Mouse (Mus musculus): ENCODE results near the gene Ptprm. TPM values are rescaled to one million over a fixed set of nuclear protein-coding genes. Genes with fewer than 3 reads are reported as not detected.

The Ptprm gene
- polyA plus RNA-seq, 1 experiment, result 4.4 TPM

DNA sequence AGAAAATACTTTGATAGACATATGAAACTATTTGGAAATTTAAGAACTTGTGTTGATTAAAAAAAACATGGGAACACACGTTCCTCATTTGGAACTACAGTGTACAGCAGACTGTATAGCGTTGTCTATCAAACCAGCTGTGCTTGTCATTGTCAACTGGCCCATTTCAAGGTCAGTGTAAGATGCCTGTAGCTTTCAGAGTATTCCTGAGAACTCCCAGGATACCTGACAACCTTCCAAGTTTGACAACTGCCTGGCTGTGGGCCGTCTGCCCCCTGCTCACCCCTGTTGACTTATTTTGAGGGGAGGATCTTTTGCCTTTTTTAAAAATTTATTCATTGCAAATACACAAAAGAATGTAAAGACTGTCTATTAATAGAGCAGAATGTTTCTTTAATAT, 45.8 kb downstream of the Ptprm start:
- 90% methylated on average over 3 of the region's 3 CpGs for WGBS
- DNase-seq, result no peak
- no peaks in the 10 kb centered on the region for H3K36me3 ChIP-seq (ENCODE audit: control insufficient read depth, insufficient read depth, low read length)
- H3K4me3 ChIP-seq (ENCODE audit: control insufficient read depth, insufficient read depth, low read length), result no peak overlapping the region
- TF ChIP-seq CTCF (IDR thresholded peaks at IDR 0.05; ENCODE audit: borderline replicate concordance, control insufficient read depth, extremely low read depth, insufficient read depth, low read length, poor library complexity), result no peak
- no peaks in the 10 kb centered on the region for H3K27me3 ChIP-seq (ENCODE audit: control insufficient read depth, insufficient read depth, low read length)
- H3K4me1 ChIP-seq (replicated peaks; ENCODE audit: control insufficient read depth, insufficient read depth, low read length), result no peaks in the 10 kb centered on the region
- no peak overlapping the region for H3K27ac ChIP-seq (ENCODE audit: control insufficient read depth, insufficient read depth, low read length)

DNA sequence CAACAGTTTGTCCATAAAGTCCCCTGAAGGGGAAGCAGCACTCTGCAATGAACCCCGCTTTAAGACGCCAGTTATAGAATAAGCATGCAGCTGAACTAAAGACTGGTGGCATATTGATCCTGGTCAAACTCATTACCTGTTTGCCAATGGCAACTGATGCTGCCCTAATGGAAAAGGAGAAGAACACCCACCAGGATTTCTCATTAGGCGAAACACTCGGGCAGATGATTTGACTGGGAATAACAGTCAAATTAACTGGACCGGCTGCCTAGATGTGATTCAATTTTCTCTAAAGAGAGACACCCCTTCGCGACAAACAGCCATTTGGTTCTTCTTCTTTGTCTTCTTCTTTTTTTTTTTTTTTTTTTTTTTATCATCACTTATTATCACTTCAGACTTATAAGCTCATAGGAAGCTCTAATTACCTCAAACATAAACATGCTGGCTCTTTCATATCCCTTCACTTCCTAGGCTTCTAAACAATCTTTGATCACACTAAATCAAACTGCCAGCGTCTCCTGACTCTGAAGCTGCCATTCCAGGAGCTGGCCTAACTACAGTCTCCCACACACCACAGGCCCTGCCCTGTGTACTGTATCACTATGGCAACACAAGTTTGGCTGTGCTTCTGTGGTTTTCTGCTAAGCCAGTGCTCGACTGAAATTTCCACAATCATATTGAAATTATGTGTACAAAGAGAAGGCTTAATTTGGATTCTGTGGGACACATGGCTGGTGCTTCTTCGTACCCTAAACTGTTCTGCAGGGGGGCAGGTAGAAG, 48.0 kb downstream of the Ptprm start:
- WGBS, result 79% methylated on average over 10 of the region's 10 CpGs
- no peak overlapping the region for H3K27ac ChIP-seq (ENCODE audit: control insufficient read depth, insufficient read depth, low read length)
- TF ChIP-seq POLR2A (IDR thresholded peaks at IDR 0.05; ENCODE audit: control insufficient read depth, extremely low read depth, insufficient read depth, low read length, poor library complexity) (no peak), CTCF (IDR thresholded peaks at IDR 0.05; ENCODE audit: borderline replicate concordance, control insufficient read depth, extremely low read depth, insufficient read depth, low read length, poor library complexity) (no peak)
- no peaks in the 10 kb centered on the region for H3K27me3 ChIP-seq (ENCODE audit: control insufficient read depth, insufficient read depth, low read length)
- DNase-seq, result no peak
- no peaks in the 10 kb centered on the region for H3K36me3 ChIP-seq (ENCODE audit: control insufficient read depth, insufficient read depth, low read length)
- no peak overlapping the region for H3K4me3 ChIP-seq (ENCODE audit: control insufficient read depth, insufficient read depth, low read length)
- H3K4me1 ChIP-seq (replicated peaks; ENCODE audit: control insufficient read depth, insufficient read depth, low read length), result no peaks in the 10 kb centered on the region

DNA sequence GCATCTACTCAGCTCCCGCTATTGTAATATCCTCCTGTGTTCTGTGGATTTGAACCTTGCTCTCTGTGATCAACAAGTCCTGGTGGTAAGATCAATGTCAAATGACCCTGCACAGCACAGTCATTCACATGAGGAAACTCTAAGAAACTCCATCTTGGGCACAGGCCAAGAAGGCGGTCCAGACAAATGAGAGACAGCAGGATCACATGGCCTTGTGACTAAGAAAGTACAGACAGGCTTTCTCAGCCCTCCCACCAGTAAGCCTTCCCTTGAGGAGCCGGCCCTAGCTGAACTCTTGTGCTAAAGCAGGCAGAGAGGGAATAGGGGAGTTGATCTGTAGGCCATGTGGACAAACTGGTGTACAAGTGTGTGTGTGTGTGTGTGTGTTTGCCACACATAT, 49.4 kb downstream of the Ptprm start:
- Histone ChIP-seq H3K27ac (ENCODE audit: control insufficient read depth, insufficient read depth, low read length) (no peak overlapping the region), H3K36me3 (ENCODE audit: control insufficient read depth, insufficient read depth, low read length) (no peaks in the 10 kb centered on the region), H3K27me3 (ENCODE audit: control insufficient read depth, insufficient read depth, low read length) (no peaks in the 10 kb centered on the region), H3K4me3 (ENCODE audit: control insufficient read depth, insufficient read depth, low read length) (no peak overlapping the region), H3K4me1 (replicated peaks; ENCODE audit: control insufficient read depth, insufficient read depth, low read length) (no peaks in the 10 kb centered on the region)
- WGBS, result 84% methylated on average over 3 of the region's 3 CpGs
- DNase-seq, result no peak
- no peak for TF ChIP-seq POLR2A (IDR thresholded peaks at IDR 0.05; ENCODE audit: control insufficient read depth, extremely low read depth, insufficient read depth, low read length, poor library complexity)
- TF ChIP-seq CTCF (IDR thresholded peaks at IDR 0.05; ENCODE audit: borderline replicate concordance, control insufficient read depth, extremely low read depth, insufficient read depth, low read length, poor library complexity), result no peak

DNA sequence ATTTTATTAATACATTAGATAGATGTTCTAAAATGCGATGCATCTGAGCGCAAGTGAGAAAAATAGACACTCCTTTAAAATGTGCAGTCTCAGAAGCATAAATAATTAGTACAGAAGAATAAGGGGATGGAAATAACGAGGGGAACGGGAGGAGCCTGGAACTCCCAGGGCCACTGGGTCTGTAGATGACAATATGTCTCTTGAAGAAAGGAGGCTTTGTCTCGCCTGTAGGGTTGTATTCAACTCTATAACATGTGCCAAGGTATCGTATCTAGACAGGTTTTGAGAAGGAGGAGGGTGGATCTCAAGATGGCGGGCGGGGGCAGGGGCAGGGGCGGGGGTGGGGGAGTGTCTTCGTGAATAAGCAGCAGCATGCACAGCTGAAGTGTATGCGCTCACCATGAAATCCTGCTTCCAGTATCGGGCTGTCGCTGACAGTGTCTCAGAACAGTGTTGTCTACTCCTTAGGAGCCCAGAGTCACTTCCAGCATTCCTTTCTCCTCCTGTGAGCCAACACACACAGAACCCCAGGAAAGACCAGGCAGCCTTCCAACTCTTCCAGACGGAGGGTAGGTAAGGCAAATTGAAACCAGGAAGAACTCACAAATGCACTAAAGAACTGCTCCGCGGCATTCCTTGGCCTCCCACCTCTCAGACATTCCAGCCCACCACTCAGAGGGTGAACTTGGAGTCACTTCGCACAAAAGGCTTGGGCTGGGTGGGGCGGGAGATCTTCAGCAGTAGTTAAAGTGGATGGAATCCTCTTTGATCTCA, 50.7 kb downstream of the Ptprm start:
- no peak overlapping the region for H3K4me3 ChIP-seq (ENCODE audit: control insufficient read depth, insufficient read depth, low read length)

DNA sequence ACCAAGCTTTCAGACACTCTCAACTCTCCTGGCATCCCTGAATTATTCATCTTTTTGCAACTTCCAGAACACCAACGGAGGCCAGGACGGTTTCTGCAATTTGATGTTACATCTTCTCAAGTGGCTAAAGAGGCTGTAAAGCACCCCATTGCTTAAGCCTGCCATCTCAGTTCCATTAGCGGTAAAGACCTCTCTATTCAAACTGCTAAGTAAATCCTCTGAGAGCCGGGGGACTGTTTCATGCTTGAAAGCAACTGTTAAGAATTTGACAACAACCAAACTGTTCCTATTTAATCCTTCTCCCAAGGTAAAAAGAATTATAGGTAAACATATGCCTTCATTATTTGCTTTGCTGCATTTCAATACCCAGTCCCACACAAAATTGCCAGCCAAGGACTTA, 51.7 kb downstream of the Ptprm start:
- no peak overlapping the region for H3K27ac ChIP-seq (ENCODE audit: control insufficient read depth, insufficient read depth, low read length)
- 93% methylated on average over 4 of the region's 4 CpGs for WGBS
- H3K4me3 ChIP-seq (ENCODE audit: control insufficient read depth, insufficient read depth, low read length), result no peak overlapping the region
- DNase-seq, result no peak
- TF ChIP-seq POLR2A (IDR thresholded peaks at IDR 0.05; ENCODE audit: control insufficient read depth, extremely low read depth, insufficient read depth, low read length, poor library complexity) (no peak), CTCF (IDR thresholded peaks at IDR 0.05; ENCODE audit: borderline replicate concordance, control insufficient read depth, extremely low read depth, insufficient read depth, low read length, poor library complexity) (no peak)
- H3K4me1 ChIP-seq (replicated peaks; ENCODE audit: control insufficient read depth, insufficient read depth, low read length), result no peaks in the 10 kb centered on the region
- H3K36me3 ChIP-seq (ENCODE audit: control insufficient read depth, insufficient read depth, low read length), result no peaks in the 10 kb centered on the region
- no peaks in the 10 kb centered on the region for H3K27me3 ChIP-seq (ENCODE audit: control insufficient read depth, insufficient read depth, low read length)

More for the DNA sequence above, 50.7 kb downstream of the Ptprm start:
- Histone ChIP-seq H3K36me3 (ENCODE audit: control insufficient read depth, insufficient read depth, low read length) (no peaks in the 10 kb centered on the region), H3K27ac (ENCODE audit: control insufficient read depth, insufficient read depth, low read length) (no peak overlapping the region), H3K27me3 (ENCODE audit: control insufficient read depth, insufficient read depth, low read length) (no peaks in the 10 kb centered on the region), H3K4me1 (replicated peaks; ENCODE audit: control insufficient read depth, insufficient read depth, low read length) (no peaks in the 10 kb centered on the region)
- TF ChIP-seq POLR2A (IDR thresholded peaks at IDR 0.05; ENCODE audit: control insufficient read depth, extremely low read depth, insufficient read depth, low read length, poor library complexity), result no peak
- no peak for TF ChIP-seq CTCF (IDR thresholded peaks at IDR 0.05; ENCODE audit: borderline replicate concordance, control insufficient read depth, extremely low read depth, insufficient read depth, low read length, poor library complexity)
- WGBS, result 92% methylated on average over 18 of the region's 18 CpGs
- no peak for DNase-seq

DNA sequence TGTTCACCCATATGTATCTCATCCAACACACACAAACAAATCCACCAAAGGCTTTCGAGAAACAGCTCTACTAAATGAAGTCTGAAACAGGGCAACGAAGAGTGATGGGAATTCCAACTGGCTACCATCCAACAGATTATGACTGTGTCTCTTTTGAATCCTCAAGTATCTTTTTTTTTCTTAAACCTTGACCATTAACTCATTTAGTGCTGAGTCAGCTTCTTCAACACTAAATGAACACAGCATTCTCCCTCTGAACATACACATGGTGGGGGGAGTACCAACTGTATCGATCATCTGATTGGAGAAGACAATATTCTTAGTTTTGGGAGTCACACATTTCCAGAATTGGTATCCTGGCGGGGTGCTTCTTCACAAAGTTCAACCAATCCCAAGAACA, 52.2 kb downstream of the Ptprm start:
- H3K27ac ChIP-seq (ENCODE audit: control insufficient read depth, insufficient read depth, low read length), result no peak overlapping the region
- WGBS, result 92% methylated on average over 4 of the region's 4 CpGs
- TF ChIP-seq POLR2A (IDR thresholded peaks at IDR 0.05; ENCODE audit: control insufficient read depth, extremely low read depth, insufficient read depth, low read length, poor library complexity) (no peak), CTCF (IDR thresholded peaks at IDR 0.05; ENCODE audit: borderline replicate concordance, control insufficient read depth, extremely low read depth, insufficient read depth, low read length, poor library complexity) (no peak)

More for the DNA sequence above, 52.2 kb downstream of the Ptprm start:
- H3K27me3 ChIP-seq (ENCODE audit: control insufficient read depth, insufficient read depth, low read length), result no peaks in the 10 kb centered on the region
- H3K4me3 ChIP-seq (ENCODE audit: control insufficient read depth, insufficient read depth, low read length), result no peak overlapping the region
- no peaks in the 10 kb centered on the region for H3K4me1 ChIP-seq (replicated peaks; ENCODE audit: control insufficient read depth, insufficient read depth, low read length)
- DNase-seq, result no peak
- H3K36me3 ChIP-seq (ENCODE audit: control insufficient read depth, insufficient read depth, low read length), result no peaks in the 10 kb centered on the region

All from thymus, adult 2 months (tissue).